Mouse (Mus musculus) brown adipose tissue, adult 24 weeks (tissue): Measurements from ENCODE around the gene Col11a2. TPM values are rescaled to one million over a fixed set of nuclear protein-coding genes. Genes with fewer than 3 reads are reported as not detected.
A peak's percentile ranks its signal among the peaks of the same experiment; 100 is the strongest.

Experiments used
- H3K27ac ChIP-seq: fragments of 200-500 bp; replicated peaks from 2 replicates; pipeline ENCODE4 v1.5.1; 2012; ENCODE audit warnings: low read depth, mild to moderate bottlenecking, low read length
- H3K4me1 ChIP-seq: fragments of 200-500 bp; 2 replicates; pipeline ENCODE4 v1.6.1; 2012; ENCODE audit warnings: low read length, mixed read lengths; ENCODE audit not compliant: control insufficient read depth, insufficient read depth, insufficient read length
- H3K4me3 ChIP-seq: fragments of 200-500 bp; 2 replicates; pipeline ENCODE4 v1.5.1; 2012; ENCODE audit warnings: low read depth, mild to moderate bottlenecking, low read length, moderate library complexity; ENCODE audit not compliant: insufficient read depth
- polyA plus RNA-seq: library from polyadenylated mRNA; stranded (reverse); fragments of >200 nt; gene quantifications from 2 replicates; pipeline ENCODE4 v1.2.4, GENCODE M21; 2012; ENCODE audit not compliant: missing spikeins, insufficient read depth, insufficient read length

Gene Col11a2
- polyA plus RNA-seq, 1 experiment = 1.0 TPM

GRCm38 (mm10) chr17:34031465-34032173 is 7.6 kb upstream of the Col11a2 start, which contains the start of the genes Slc39a7 and Rxrb:
TSS of gene Slc39a7 (minus strand) at chr17:34031682.
TSS of gene Rxrb (plus strand) at chr17:34031812.
- H3K4me1 ChIP-seq = peaks cover 20% of the 10 kb centered on the region; the same call in 1 of the 2 replicates
- H3K4me3 ChIP-seq = peak within 1 kb of the TSS; percentile 88
- peak within 1 kb of the TSS; percentile 85 for H3K27ac ChIP-seq

DNA sequence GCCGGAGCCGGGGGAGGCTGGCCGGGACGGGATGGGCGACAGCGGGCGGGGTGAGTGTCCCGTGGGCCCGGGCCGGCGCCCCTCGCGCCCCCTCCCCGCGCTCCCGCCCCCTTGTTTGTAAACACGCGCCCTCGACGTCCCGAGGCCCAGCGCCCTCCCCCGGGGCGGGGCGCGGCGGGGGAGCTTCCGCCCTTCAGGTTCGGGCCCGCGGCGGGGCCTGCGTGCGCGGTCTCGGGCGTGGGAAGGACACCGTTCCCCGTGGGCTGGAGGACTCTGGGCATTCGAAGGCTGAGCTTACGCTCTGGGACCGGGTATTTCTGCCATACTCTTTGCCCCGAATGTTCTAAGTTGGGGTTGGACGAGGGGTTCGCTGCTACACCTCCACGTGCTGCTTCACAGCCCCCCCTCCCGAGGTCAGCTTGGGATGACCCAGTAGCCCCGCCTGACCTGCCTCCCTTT is 7.0 kb upstream of the Col11a2 start:
- H3K4me1 ChIP-seq = peaks cover 15% of the 10 kb centered on the region; the same call in 1 of the 2 replicates
- H3K4me3 ChIP-seq = peak overlapping the region; percentile 71
- peak overlapping the region; percentile 80 for H3K27ac ChIP-seq

- Histone ChIP-seq H3K27ac (peak overlapping the region; percentile 80), H3K4me1 (peaks cover 14% of the 10 kb centered on the region; the same call in 1 of the 2 replicates), H3K4me3 (peak overlapping the region; percentile 71)
Observed at GRCm38 (mm10) chr17:34032806-34033205, 6.4 kb upstream of the Col11a2 start.

- Histone ChIP-seq H3K4me3 (peak overlapping the region; percentile 71), H3K4me1 (peaks cover 14% of the 10 kb centered on the region; the same call in 1 of the 2 replicates), H3K27ac (no peak overlapping the region)
Observed at GRCm38 (mm10) chr17:34033441-34033840, 5.8 kb upstream of the Col11a2 start.

DNA sequence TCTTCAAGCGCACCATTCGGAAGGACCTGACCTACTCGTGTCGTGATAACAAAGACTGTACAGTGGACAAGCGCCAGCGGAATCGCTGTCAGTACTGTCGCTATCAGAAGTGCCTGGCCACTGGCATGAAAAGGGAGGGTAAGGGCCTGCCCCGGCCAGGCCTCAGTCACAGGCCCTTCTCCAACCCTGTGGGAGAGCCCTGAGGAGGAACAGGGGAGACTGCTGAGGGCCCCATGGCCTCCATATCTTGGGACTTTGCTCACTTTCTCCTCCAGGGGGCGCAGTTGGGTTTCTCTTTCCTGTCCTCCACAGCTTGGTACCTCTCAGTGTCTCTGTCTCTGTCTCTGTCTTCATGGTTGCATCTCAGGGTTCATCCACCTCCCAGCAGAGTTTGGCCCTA is 5.2 kb upstream of the Col11a2 start:
- H3K27ac ChIP-seq = no peak overlapping the region
- H3K4me1 ChIP-seq = peaks cover 14% of the 10 kb centered on the region; the same call in 1 of the 2 replicates
- H3K4me3 ChIP-seq = no peak overlapping the region

DNA sequence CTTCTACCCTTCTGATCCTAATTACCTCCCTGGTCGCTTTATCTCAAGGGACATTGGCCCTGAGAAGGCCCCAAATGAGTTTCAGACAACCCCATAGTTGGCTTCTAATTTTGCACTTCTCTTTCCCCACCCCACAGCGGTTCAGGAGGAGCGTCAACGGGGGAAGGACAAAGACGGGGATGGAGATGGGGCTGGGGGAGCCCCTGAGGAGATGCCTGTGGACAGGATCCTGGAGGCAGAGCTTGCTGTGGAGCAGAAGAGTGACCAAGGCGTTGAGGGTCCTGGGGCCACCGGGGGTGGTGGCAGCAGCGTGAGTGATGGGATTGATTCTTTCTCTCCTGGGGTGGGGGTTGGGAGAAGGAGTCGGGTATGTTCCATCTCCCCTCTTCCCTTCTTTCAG is 3.7 kb upstream of the Col11a2 start:
- no peak overlapping the region for H3K27ac ChIP-seq
- peaks cover 5% of the 10 kb centered on the region; the same call in 1 of the 2 replicates for H3K4me1 ChIP-seq
- no peak overlapping the region for H3K4me3 ChIP-seq

- peaks cover 6% of the 10 kb centered on the region; the same call in 1 of the 2 replicates for H3K4me1 ChIP-seq
- H3K4me3 ChIP-seq = no peak overlapping the region
- no peak overlapping the region for H3K27ac ChIP-seq
Observed at GRCm38 (mm10) chr17:34036647-34037046, 2.6 kb upstream of the Col11a2 start.

DNA sequence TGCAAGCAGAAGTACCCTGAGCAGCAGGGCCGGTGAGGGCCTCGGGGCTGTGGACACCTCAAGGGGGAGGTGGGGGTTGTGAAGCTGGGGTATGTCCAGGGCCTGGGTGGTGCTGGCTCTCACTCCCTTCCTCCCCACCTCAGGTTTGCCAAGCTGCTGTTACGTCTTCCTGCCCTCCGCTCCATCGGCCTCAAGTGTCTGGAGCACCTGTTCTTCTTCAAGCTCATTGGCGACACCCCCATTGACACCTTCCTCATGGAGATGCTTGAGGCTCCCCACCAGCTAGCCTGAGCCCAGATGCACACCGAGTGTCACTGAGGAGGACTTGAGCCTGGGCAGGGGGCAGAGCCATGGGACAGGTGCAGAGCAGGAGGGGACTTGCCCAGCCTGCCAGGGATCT is 2.0 kb upstream of the Col11a2 start:
- Histone ChIP-seq H3K27ac (no peak overlapping the region), H3K4me1 (peaks cover 6% of the 10 kb centered on the region; the same call in 1 of the 2 replicates), H3K4me3 (no peak overlapping the region)

- no peak overlapping the region for H3K4me3 ChIP-seq
- H3K27ac ChIP-seq = no peak overlapping the region
- peaks cover 6% of the 10 kb centered on the region; the same call in 1 of the 2 replicates for H3K4me1 ChIP-seq
Observed at GRCm38 (mm10) chr17:34038440-34038839, 797 bp upstream of the Col11a2 start.

DNA sequence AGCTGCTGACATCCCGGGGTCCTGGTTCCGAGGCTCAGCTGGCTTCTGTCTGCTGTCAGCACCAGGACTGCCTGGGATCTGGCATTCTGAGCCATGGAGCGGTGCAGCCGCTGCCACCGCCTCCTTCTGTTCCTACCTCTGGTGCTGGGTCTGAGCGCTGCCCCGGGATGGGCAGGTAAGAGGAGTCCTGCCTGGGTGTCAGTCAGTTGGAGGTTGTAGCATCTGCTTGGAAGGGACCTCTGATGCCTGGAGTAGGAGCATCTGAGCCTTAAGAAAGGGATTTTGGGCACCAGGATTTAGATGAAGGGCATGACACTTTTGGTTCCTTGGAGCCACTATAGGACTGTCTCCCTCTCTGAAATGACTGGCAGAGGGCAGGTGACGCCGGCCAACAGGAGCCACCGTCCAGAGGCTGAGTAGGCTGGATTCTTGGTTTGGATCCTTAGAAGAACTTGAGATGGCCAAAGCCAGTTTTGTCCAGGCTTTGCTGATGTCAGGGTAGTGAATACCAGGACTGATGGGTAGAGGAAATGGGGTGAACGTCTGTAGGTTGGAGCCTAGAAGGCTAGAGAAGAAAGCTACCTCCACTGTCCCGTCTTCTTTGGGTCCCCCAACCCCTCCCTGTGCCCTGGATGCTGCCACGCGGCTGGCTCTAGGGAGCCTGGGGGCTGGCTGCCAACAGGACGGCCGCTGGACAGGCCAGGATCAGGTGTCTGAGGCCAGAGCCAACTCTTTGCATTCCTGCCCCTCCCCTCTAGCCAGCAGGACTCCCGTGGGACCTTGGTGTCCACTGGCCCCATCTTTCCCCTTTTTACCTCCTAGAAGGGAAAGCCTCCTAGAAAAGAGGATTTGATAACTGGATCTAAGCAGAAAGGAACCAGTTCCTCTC is 569 bp downstream of the Col11a2 start:
- H3K4me3 ChIP-seq = no peak overlapping the region
- peaks cover 6% of the 10 kb centered on the region; the same call in 1 of the 2 replicates for H3K4me1 ChIP-seq
- no peak overlapping the region for H3K27ac ChIP-seq

GRCm38 (mm10) chr17:34045941-34046340 is 6.7 kb downstream of the Col11a2 start:
- Histone ChIP-seq H3K4me1 (0 out of 2 replicates have a peak, but pooled peaks cover 4% of the 10 kb centered on the region), H3K27ac (no peak overlapping the region), H3K4me3 (no peak overlapping the region)

- H3K27ac ChIP-seq = no peak overlapping the region
- no peak overlapping the region for H3K4me3 ChIP-seq
- no peaks in the 10 kb centered on the region for H3K4me1 ChIP-seq
Observed at GRCm38 (mm10) chr17:34047404-34048050, 8.3 kb downstream of the Col11a2 start.

GRCm38 (mm10) chr17:34057224-34057623 is 18.0 kb downstream of the Col11a2 start:
- no peak overlapping the region for H3K4me3 ChIP-seq
- H3K27ac ChIP-seq = no peak overlapping the region
- H3K4me1 ChIP-seq = no peaks in the 10 kb centered on the region

DNA sequence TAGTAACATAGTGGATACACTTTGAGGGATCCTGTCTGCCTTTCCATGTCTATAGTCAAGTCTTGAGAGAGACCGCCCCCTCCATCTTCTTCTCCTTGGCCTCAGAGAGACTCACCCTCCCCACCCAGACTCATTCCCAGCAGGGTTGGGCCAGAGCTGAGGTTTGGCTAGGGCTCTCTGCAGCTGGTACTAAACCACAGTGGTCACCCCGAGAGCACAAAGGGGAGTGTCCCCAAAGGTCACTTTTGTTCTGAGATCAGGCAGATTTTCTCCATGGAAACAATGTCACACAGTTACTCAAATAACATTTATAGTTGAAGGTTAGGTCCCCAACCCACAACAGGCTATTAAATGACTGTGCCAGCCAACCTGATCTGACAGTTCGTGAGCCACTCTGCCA is 29.6 kb downstream of the Col11a2 start:
- Histone ChIP-seq H3K4me3 (no peak overlapping the region), H3K27ac (no peak overlapping the region), H3K4me1 (no peaks in the 10 kb centered on the region)

GRCm38 (mm10) chr17:34072091-34072490 is 32.9 kb downstream of the Col11a2 start:
- H3K4me3 ChIP-seq = no peak overlapping the region
- no peak overlapping the region for H3K27ac ChIP-seq
- H3K4me1 ChIP-seq = no peaks in the 10 kb centered on the region
